Mouse (Mus musculus): ENCODE data around the gene Tuba1b. TPM values are rescaled to one million over a fixed set of nuclear protein-coding genes. Genes with fewer than 3 reads are reported as not detected.
"Not testable (repeated sequence)": the region's sequence is repeated elsewhere in the genome, so short reads cannot be mapped to it uniquely, and the experiment has no call there.

Tuba1b gene
- total RNA-seq (2022): 100 to 1,000 TPM; 106 to 156 (median 115) TPM

GRCm38 (mm10) chr15:98934217-98934839 is at the start of gene Tuba1b:
Gene Tuba1b, minus strand, starts transcription at chr15:98934565.
- peak; percentile 88 for DNase-seq (ENCODE audit: low spot score)

- DNase-seq (ENCODE audit: low spot score): no peak
These were observed 49.2 kb upstream of the Tuba1b start for GRCm38 (mm10) chr15:98983431-98984081.

GRCm38 (mm10) chr15:98982100-98982499 is 47.7 kb upstream of the Tuba1b start:
- DNase-seq (ENCODE audit: low spot score): no peak

- DNase-seq (ENCODE audit: low spot score): no peak
These were observed 45.7 kb upstream of the Tuba1b start for GRCm38 (mm10) chr15:98980012-98980614.

GRCm38 (mm10) chr15:98978409-98979172 is 44.2 kb upstream of the Tuba1b start:
- no peak for DNase-seq (ENCODE audit: low spot score)

DNA sequence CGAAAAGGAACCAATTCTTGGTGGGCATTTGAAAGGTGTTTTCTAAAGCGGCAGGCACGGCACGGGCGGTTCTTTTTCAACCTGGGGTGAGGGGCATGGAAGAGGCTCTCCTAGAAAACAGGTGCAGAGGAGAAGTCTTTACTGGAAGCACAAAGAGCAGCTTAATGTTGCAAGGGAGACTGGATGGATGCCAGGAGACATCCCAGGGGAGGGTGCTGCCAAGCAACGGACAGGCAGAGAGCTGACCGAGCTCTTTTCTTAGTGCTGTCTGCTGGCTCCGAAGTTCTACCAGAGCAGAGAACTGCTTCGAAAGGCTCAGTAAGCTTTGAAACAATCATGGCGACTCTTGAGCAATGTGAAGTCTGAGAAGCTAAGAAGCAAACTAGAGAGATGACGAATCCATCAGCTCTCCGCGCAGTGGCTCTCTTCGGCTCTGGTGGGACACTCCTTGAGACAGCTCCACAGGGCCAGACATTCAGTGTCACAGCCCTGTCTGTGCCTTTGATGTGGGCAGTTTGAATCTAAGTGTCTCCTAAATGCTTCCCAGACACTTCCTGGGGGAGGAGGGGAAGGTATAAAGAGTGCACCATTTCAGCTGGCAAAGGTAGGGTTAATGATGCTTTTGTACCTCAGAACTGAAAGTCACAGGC is 43.5 kb upstream of the Tuba1b start:
- DNase-seq (ENCODE audit: low spot score): peak; percentile 83

DNA sequence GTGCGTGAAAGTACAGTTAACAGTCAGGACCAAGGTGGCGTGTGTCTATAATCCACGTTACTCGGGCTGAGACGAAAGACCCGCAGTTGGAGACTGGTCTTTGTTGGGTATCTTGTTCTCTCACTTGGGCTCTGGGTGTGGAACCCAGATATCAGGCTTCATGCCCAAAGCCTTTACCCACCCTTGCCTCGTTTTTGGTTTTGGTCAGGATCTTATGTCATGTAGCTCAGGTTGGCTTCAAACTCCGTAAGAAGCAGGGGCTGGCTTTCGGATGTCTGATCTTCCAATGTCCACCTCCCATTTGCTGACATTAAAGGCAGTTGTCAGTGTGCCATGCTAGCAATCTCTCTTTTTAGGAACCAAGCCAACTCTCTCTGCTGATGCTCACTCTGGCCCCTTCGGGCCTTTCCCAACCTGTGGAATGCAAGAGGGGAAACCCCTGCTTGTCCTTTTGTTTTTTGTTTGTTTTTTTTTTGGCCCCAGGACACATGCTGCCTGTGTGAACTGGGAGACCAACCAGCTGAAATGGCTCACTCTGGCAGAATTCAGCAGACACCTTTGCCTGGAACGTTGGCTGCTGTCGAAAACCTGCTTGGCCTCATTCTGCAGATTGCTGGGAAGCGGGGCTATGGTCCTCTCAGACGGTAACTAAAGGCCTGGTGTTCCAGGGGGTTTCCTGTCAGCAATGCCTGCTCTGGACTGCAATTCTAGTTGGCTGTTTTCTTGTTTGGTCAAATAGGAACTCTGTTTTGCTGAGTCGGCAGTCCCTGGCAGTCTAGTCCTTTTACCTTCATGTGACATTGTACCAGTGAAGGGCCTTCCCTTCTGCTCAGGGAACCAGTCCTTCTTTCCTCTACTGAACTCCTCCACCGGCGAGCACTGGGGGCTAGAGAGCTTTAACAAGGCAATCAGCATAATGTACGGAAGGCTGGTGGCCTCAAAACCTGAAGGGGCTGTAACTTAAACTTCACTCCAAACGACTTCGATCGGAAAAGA is 42.7 kb upstream of the Tuba1b start:
- no peak for DNase-seq (ENCODE audit: low spot score)

- DNase-seq (ENCODE audit: low spot score): no peak
These were observed 38.8 kb upstream of the Tuba1b start for GRCm38 (mm10) chr15:98973015-98973614.

DNA sequence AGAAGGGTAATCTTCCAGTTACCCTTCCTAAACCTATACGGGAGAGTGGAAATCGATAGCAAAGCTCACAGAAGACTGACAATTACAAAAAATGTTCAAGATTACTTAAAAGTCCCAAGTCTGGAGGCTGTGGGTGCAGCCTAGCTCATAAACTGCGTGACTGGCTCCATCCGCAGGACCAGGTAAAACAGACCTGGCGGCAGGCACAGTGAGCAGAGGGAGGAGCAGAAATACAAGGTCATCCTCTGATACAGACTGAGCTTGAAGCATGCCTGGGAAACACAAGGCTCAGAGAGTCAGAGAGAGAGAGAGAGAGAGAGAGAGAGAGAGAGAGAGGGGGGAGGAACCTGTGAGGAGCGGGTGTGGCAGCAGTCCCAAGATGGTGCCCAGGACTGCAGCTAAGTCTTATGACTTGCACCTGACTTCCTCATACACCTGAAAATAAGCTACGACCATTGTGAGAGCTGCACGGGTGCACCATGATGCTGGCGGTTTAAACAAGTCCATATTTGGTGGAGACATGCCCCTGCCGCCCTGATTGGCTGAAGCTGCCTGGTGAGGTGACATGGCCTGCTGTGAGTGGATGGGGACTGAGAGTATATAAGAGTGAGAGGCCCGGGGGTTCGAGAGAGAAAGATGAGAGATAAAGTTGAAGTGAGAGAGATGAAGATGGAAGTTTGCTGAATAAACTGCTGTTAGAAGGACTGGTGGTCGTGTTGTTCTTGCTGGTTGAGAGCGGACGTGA is 37.4 kb upstream of the Tuba1b start:
- not testable (repeated sequence) for DNase-seq (ENCODE audit: low spot score)

- no peak for DNase-seq (ENCODE audit: low spot score)
These were observed 36.7 kb upstream of the Tuba1b start for GRCm38 (mm10) chr15:98971111-98971510.

DNA sequence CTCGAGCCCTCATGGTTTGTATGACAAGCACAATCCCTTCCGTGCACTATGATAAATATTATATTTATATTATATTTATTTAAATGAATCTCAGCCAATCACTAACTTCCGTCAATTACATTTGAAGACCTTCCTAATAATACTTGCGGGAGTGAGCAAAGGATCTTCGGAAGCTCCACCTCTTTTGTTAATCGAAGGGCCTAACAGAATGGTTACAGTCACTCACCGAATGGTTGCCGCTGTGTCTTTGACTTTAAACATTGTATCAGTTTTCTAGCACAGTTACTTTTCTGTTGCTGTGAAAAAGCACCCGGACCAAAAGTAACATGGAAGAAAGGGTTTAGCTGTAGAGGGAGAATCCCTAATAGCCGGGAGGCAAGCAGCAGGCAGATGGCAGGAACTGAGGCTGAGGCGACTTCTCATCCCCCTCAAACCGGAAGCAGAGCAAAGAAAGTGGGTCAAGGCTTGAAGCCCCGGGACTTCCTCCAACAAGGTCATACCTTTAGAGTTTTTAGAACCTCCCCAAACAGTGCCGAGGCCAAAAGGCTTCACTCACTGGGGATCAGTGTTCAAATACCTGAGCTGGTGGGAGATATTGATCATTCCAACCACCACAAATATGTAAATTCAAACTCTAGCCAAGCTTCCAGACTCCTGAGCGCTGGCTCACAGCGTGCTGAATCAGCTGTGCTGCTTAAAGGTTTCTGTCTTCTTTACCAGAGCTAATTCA is 35.2 kb upstream of the Tuba1b start:
- no peak for DNase-seq (ENCODE audit: low spot score)

- no peak for DNase-seq (ENCODE audit: low spot score)
These were observed 34.5 kb upstream of the Tuba1b start for GRCm38 (mm10) chr15:98968701-98969371.

DNA sequence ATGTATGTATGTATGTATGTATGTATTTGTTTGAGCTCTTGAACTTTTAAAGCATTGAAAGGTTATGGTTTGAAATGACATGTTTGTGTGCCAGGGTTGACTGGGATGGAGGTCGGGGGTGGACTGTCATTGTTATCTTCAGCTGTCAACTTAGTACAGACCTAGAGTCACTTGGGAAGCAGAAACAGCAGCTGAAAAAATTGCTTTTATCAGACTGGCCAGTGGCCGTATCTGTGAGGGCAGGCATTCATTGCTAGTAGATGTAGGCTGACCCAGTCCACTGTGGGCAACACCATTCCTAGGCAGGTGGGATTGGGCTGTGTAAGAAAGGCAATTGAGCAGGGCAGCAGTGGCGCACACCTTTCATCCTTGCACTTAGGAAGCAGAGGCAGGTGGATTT is 25.2 kb upstream of the Tuba1b start:
- DNase-seq (ENCODE audit: low spot score): no peak

DNA sequence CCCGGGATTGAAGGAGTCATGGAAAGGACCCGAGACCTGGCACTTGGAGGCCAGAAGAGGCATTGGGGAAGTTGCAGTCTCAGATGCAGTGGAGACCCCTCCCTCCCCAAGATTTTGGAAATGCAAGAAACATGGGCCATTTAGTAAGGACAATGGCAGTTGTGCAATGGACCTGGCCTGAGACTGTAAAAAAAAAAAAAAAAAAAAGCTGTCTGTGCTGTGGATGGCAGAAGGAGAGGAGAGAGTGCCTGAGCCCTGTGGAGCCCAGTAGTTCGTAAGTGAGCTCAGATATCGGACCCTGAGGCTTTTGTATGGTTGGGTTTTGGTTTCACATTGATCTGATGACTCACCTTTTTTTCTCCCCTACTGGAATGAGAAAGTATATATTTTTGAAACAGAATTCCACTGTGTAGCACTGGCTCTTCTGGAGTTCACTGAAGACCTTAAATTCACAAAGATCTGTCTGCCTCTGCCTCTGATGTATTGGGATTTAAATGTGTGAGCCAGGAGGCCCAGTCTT is 24.6 kb upstream of the Tuba1b start:
- no peak for DNase-seq (ENCODE audit: low spot score)

GRCm38 (mm10) chr15:98957475-98957874 is 23.1 kb upstream of the Tuba1b start:
- no peak for DNase-seq (ENCODE audit: low spot score)

GRCm38 (mm10) chr15:98956000-98956399 is 21.6 kb upstream of the Tuba1b start:
- DNase-seq (ENCODE audit: low spot score): no peak

DNA sequence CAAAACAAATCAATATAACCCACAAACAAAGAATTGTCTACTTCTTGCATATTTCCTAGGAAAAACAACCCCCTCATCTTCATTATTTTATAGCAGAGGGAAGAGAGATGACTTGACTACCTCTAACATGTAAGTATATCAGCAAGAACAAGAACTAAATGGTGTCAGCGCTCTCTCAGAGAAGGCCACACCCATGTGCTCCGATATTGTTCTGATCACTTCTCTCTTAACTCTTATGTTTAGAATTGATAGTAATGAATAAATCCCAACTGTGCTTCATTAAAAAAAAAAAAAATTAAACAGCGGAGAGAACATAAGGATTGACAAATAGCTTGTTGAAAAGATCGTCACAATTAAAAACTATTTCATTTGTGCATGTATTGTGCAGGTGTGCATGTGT is 21.0 kb upstream of the Tuba1b start:
- no peak for DNase-seq (ENCODE audit: low spot score)

All from heart, adult 8-10 months (tissue).